Mouse (Mus musculus): Measurements from ENCODE around the gene Cdh26. TPM values are rescaled to one million over a fixed set of nuclear protein-coding genes. Genes with fewer than 3 reads are reported as not detected.

The Cdh26 gene
- polyA plus RNA-seq (2015; fragmentation: Nextera tagmentation; extraction: Ambion mirVana) = 0.16 and 0.17 TPM in 2 replicates

GRCm38 (mm10) chr2:178430231-178430630 lies at the start of gene Cdh26:
Gene Cdh26 (plus strand): TSS chr2:178430531.
- no peaks in the 10 kb centered on the region for H3K9me3 ChIP-seq
- H3K27me3 ChIP-seq = no peaks in the 10 kb centered on the region
- no peak within 1 kb of the TSS for H3K27ac ChIP-seq
- WGBS = 94% methylated on average over 4 of the region's 4 CpGs
- peaks cover 4% of the 10 kb centered on the region for H3K4me1 ChIP-seq (replicated peaks)
- no peaks in the 10 kb centered on the region for H3K36me3 ChIP-seq
- H3K4me3 ChIP-seq = no peak within 1 kb of the TSS
- H3K9ac ChIP-seq = no peak within 1 kb of the TSS
- H3K4me2 ChIP-seq = no peak within 1 kb of the TSS
- no peak for ATAC-seq (ENCODE audit: low FRiP score)

GRCm38 (mm10) chr2:178407053-178407815 lies 23.1 kb upstream of the Cdh26 start, which contains the start of gene Sycp2:
Gene Sycp2 (minus strand): TSS chr2:178407685.
- H3K4me2 ChIP-seq = no peak within 1 kb of the TSS
- H3K9ac ChIP-seq = no peak within 1 kb of the TSS
- H3K4me3 ChIP-seq = no peak within 1 kb of the TSS
- peaks cover 8% of the 10 kb centered on the region for H3K27me3 ChIP-seq
- no peak within 1 kb of the TSS for H3K27ac ChIP-seq
- H3K4me1 ChIP-seq (replicated peaks) = no peaks in the 10 kb centered on the region; the same call in 1 of the 2 replicates
- peak; percentile 36; the same call in 1 of the 2 replicates for ATAC-seq (ENCODE audit: low FRiP score)
- WGBS = 86% methylated on average over 52 of the region's 52 CpGs
- H3K9me3 ChIP-seq = no peaks in the 10 kb centered on the region
- no peaks in the 10 kb centered on the region for H3K36me3 ChIP-seq

- Histone ChIP-seq H3K9me3 (no peaks in the 10 kb centered on the region), H3K9ac (no peak overlapping the region), H3K4me3 (no peak overlapping the region), H3K27me3 (peaks cover 23% of the 10 kb centered on the region), H3K4me2 (no peak overlapping the region), H3K27ac (no peak overlapping the region), H3K4me1 (replicated peaks) (peaks cover 12% of the 10 kb centered on the region), H3K36me3 (no peaks in the 10 kb centered on the region)
- WGBS = 55% methylated on average over 1 of the region's 1 CpGs
- no peak for ATAC-seq (ENCODE audit: low FRiP score)
These were observed 21.3 kb upstream of the Cdh26 start for GRCm38 (mm10) chr2:178409024-178409423.

- H3K9me3 ChIP-seq = no peaks in the 10 kb centered on the region
- no peak overlapping the region for H3K4me3 ChIP-seq
- H3K36me3 ChIP-seq = no peaks in the 10 kb centered on the region
- H3K9ac ChIP-seq = no peak overlapping the region
- H3K27ac ChIP-seq = no peak overlapping the region
- ATAC-seq (ENCODE audit: low FRiP score) = no peak
- H3K27me3 ChIP-seq = peaks cover 23% of the 10 kb centered on the region
- no peak overlapping the region for H3K4me2 ChIP-seq
- 81% methylated on average over 6 of the region's 6 CpGs for WGBS
- H3K4me1 ChIP-seq (replicated peaks) = peaks cover 20% of the 10 kb centered on the region
These were observed 20.0 kb upstream of the Cdh26 start for GRCm38 (mm10) chr2:178410286-178410685.

GRCm38 (mm10) chr2:178412598-178412997 lies 17.7 kb upstream of the Cdh26 start:
- H3K9me3 ChIP-seq = no peaks in the 10 kb centered on the region
- no peak for ATAC-seq (ENCODE audit: low FRiP score)
- H3K9ac ChIP-seq = no peak overlapping the region
- H3K27me3 ChIP-seq = peaks cover 23% of the 10 kb centered on the region
- H3K27ac ChIP-seq = no peak overlapping the region
- no peaks in the 10 kb centered on the region for H3K36me3 ChIP-seq
- peaks cover 31% of the 10 kb centered on the region for H3K4me1 ChIP-seq (replicated peaks)
- WGBS = 63% methylated on average over 6 of the region's 6 CpGs
- peak overlapping the region; percentile 99 for H3K4me2 ChIP-seq
- H3K4me3 ChIP-seq = 0 out of 2 replicates have a peak overlapping the region, but pooled peaks have one; percentile 53

GRCm38 (mm10) chr2:178413081-178413480 lies 17.2 kb upstream of the Cdh26 start:
- Histone ChIP-seq H3K36me3 (peaks cover 4% of the 10 kb centered on the region), H3K4me2 (peak overlapping the region; percentile 99), H3K9me3 (no peaks in the 10 kb centered on the region), H3K27ac (0 out of 2 replicates have a peak overlapping the region, but pooled peaks have one; percentile 3), H3K9ac (no peak overlapping the region), H3K27me3 (peaks cover 23% of the 10 kb centered on the region), H3K4me1 (replicated peaks) (peaks cover 31% of the 10 kb centered on the region), H3K4me3 (peak overlapping the region; percentile 53)
- 59% methylated on average over 13 of the region's 13 CpGs for WGBS
- no peak for ATAC-seq (ENCODE audit: low FRiP score)

GRCm38 (mm10) chr2:178413481-178414260 lies 16.7 kb upstream of the Cdh26 start:
- Histone ChIP-seq H3K36me3 (peaks cover 5% of the 10 kb centered on the region), H3K4me2 (peak overlapping the region; percentile 99), H3K27ac (peak overlapping the region; percentile 89), H3K4me3 (peak overlapping the region; percentile 53), H3K9ac (peak overlapping the region; percentile 71), H3K27me3 (peaks cover 23% of the 10 kb centered on the region), H3K4me1 (replicated peaks) (peaks cover 31% of the 10 kb centered on the region), H3K9me3 (no peaks in the 10 kb centered on the region)
- 15% methylated on average over 71 of the region's 75 CpGs for WGBS
- ATAC-seq (ENCODE audit: low FRiP score) = peak; percentile 21

- peak within 1 kb of the TSS; percentile 53 for H3K4me3 ChIP-seq
- peak within 1 kb of the TSS; percentile 89 for H3K27ac ChIP-seq
- peaks cover 5% of the 10 kb centered on the region for H3K36me3 ChIP-seq
- H3K9ac ChIP-seq = peak within 1 kb of the TSS; percentile 71
- H3K4me1 ChIP-seq (replicated peaks) = peaks cover 31% of the 10 kb centered on the region
- H3K27me3 ChIP-seq = peaks cover 23% of the 10 kb centered on the region
- no peaks in the 10 kb centered on the region for H3K9me3 ChIP-seq
- peak within 1 kb of the TSS; percentile 99 for H3K4me2 ChIP-seq
- ATAC-seq (ENCODE audit: low FRiP score) = peak; percentile 91
- under 1% methylated on average over 47 of the region's 74 CpGs for WGBS
These were observed 15.8 kb upstream of the Cdh26 start, which contains the start of the genes Ppp1r3d and Fam217b for GRCm38 (mm10) chr2:178414261-178415149. Gene Ppp1r3d (minus strand): TSS chr2:178414472. Gene Fam217b (plus strand): TSS chr2:178414524.

GRCm38 (mm10) chr2:178415150-178415448 lies 15.2 kb upstream of the Cdh26 start:
- H3K4me1 ChIP-seq (replicated peaks) = peaks cover 31% of the 10 kb centered on the region
- no peaks in the 10 kb centered on the region for H3K9me3 ChIP-seq
- H3K4me2 ChIP-seq = peak overlapping the region; percentile 99
- peak overlapping the region; percentile 89 for H3K27ac ChIP-seq
- peaks cover 5% of the 10 kb centered on the region for H3K36me3 ChIP-seq
- peak overlapping the region; percentile 71 for H3K9ac ChIP-seq
- peaks cover 23% of the 10 kb centered on the region for H3K27me3 ChIP-seq
- WGBS = 16% methylated on average over 3 of the region's 3 CpGs
- peak overlapping the region; percentile 53 for H3K4me3 ChIP-seq
- no peak for ATAC-seq (ENCODE audit: low FRiP score)

GRCm38 (mm10) chr2:178416427-178416826 lies 13.9 kb upstream of the Cdh26 start:
- ATAC-seq (ENCODE audit: low FRiP score) = no peak
- WGBS = 78% methylated on average over 13 of the region's 13 CpGs
- no peak overlapping the region for H3K4me2 ChIP-seq

GRCm38 (mm10) chr2:178416970-178417369 lies 13.4 kb upstream of the Cdh26 start:
- peaks cover 5% of the 10 kb centered on the region for H3K36me3 ChIP-seq
- WGBS = 70% methylated on average over 4 of the region's 4 CpGs
- peaks cover 41% of the 10 kb centered on the region for H3K4me1 ChIP-seq (replicated peaks)
- no peak overlapping the region for H3K27ac ChIP-seq
- H3K9ac ChIP-seq = no peak overlapping the region
- H3K4me3 ChIP-seq = no peak overlapping the region
- H3K9me3 ChIP-seq = no peaks in the 10 kb centered on the region
- H3K27me3 ChIP-seq = peaks cover 16% of the 10 kb centered on the region
- ATAC-seq (ENCODE audit: low FRiP score) = no peak
- no peak overlapping the region for H3K4me2 ChIP-seq

More at GRCm38 (mm10) chr2:178416427-178416826, 13.9 kb upstream of the Cdh26 start:
- H3K4me1 ChIP-seq (replicated peaks) = peaks cover 36% of the 10 kb centered on the region
- H3K27me3 ChIP-seq = peaks cover 21% of the 10 kb centered on the region
- no peak overlapping the region for H3K9ac ChIP-seq
- H3K4me3 ChIP-seq = no peak overlapping the region
- peaks cover 5% of the 10 kb centered on the region for H3K36me3 ChIP-seq
- no peak overlapping the region for H3K27ac ChIP-seq
- no peaks in the 10 kb centered on the region for H3K9me3 ChIP-seq
